Mouse (Mus musculus): ENCODE data around the gene Zfp398. TPM values are rescaled to one million over a fixed set of nuclear protein-coding genes. Genes with fewer than 3 reads are reported as not detected.
"Not testable (repeated sequence)": the region's sequence is repeated elsewhere in the genome, so short reads cannot be mapped to it uniquely, and the experiment has no call there.

The Zfp398 gene
- polyA plus RNA-seq, 1 experiment from 2014 or later: 4.7 TPM

- 0 out of 2 replicates have a peak, but pooled peaks cover 4% of the 10 kb centered on the region for H3K27me3 ChIP-seq (ENCODE audit: control insufficient read depth, insufficient read depth, low read length)
- peaks cover 4 to 11% of the 10 kb centered on the region in 2 experiments; a peak in 3 of 4 replicates for H3K4me1 ChIP-seq (ENCODE audit: control insufficient read depth in 2 of 2, insufficient read depth in 2 of 2, low read length in 2 of 2)
- no peak overlapping the region for H3K4me3 ChIP-seq (ENCODE audit: control insufficient read depth in 1 of 2, insufficient read depth in 1 of 2, low read depth in 1 of 2, low read length in 2 of 2)
- H3K4me2 ChIP-seq (ENCODE audit: low read length): no peak overlapping the region
- ATAC-seq (ENCODE audit: insufficient number of reproducible peaks, insufficient read depth, low FRiP score, low read depth): no peak
- H3K36me3 ChIP-seq (ENCODE audit: control insufficient read depth, insufficient read depth, low read length): 0 out of 2 replicates have a peak, but pooled peaks cover 11% of the 10 kb centered on the region
- H3K9ac ChIP-seq (ENCODE audit: low read length): no peak overlapping the region
- 94% methylated on average over 2 of the region's 2 CpGs for WGBS
- no peak overlapping the region for H3K27ac ChIP-seq (replicated peaks in 1 of 2; ENCODE audit: control insufficient read depth in 1 of 2, insufficient read depth in 1 of 2, low read depth in 2 of 2, low read length in 2 of 2)
- H3K9me3 ChIP-seq (ENCODE audit: control insufficient read depth, low read length): no peaks in the 10 kb centered on the region
Observed at GRCm38 (mm10) chr6:47841831-47842230, 6.4 kb downstream of the Zfp398 start.

- Histone ChIP-seq H3K36me3 (ENCODE audit: control insufficient read depth, insufficient read depth, low read length) (0 out of 2 replicates have a peak, but pooled peaks cover 11% of the 10 kb centered on the region), H3K27me3 (ENCODE audit: control insufficient read depth, insufficient read depth, low read length) (0 out of 2 replicates have a peak, but pooled peaks cover 4% of the 10 kb centered on the region), H3K4me2 (ENCODE audit: low read length) (no peak overlapping the region), H3K4me3 (ENCODE audit: control insufficient read depth in 1 of 2, insufficient read depth in 1 of 2, low read depth in 1 of 2, low read length in 2 of 2) (no peak overlapping the region), H3K9me3 (ENCODE audit: control insufficient read depth, low read length) (no peaks in the 10 kb centered on the region), H3K4me1 (ENCODE audit: control insufficient read depth in 2 of 2, insufficient read depth in 2 of 2, low read length in 2 of 2) (peaks cover 4 to 6% of the 10 kb centered on the region in 2 experiments; a peak in 3 of 4 replicates), H3K27ac (replicated peaks in 1 of 2; ENCODE audit: control insufficient read depth in 1 of 2, insufficient read depth in 1 of 2, low read depth in 2 of 2, low read length in 2 of 2) (no peak overlapping the region), H3K9ac (ENCODE audit: low read length) (no peak overlapping the region)
- 88% methylated on average over 1 of the region's 1 CpGs for WGBS
- ATAC-seq (ENCODE audit: insufficient number of reproducible peaks, insufficient read depth, low FRiP score, low read depth): no peak
Observed at GRCm38 (mm10) chr6:47842337-47842736, 6.9 kb downstream of the Zfp398 start.

DNA sequence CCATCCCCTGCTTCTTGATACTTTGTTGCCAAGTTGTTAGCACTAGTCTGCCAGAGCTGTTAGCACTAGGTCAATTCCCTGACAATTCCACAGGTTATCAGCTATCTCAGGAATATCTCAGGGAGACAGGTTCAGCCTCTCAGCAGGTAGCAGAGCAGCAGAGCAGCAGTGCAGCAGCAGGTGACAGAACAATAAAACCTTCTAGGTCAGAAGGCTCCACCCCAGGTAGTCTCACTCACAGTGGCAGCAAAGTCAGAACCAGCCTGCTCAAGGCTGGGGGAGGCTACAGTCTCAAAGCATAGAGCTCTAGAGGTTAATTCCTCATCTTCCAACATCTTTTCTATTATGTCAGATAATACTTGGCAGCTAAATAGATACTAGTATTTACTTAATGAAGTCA lies 10.3 kb downstream of the Zfp398 start:
- H3K27me3 ChIP-seq (ENCODE audit: control insufficient read depth, insufficient read depth, low read length): no peaks in the 10 kb centered on the region
- no peak overlapping the region for H3K4me3 ChIP-seq (ENCODE audit: control insufficient read depth in 1 of 2, insufficient read depth in 1 of 2, low read depth in 1 of 2, low read length in 2 of 2)
- H3K9ac ChIP-seq (ENCODE audit: low read length): no peak overlapping the region
- no peak overlapping the region for H3K27ac ChIP-seq (replicated peaks in 1 of 2; ENCODE audit: control insufficient read depth in 1 of 2, insufficient read depth in 1 of 2, low read depth in 2 of 2, low read length in 2 of 2)
- 0 out of 2 replicates have a peak, but pooled peaks cover 4% of the 10 kb centered on the region for H3K36me3 ChIP-seq (ENCODE audit: control insufficient read depth, insufficient read depth, low read length)
- H3K4me2 ChIP-seq (ENCODE audit: low read length): no peak overlapping the region
- H3K9me3 ChIP-seq (ENCODE audit: control insufficient read depth, low read length): no peaks in the 10 kb centered on the region
- ATAC-seq (ENCODE audit: insufficient number of reproducible peaks, insufficient read depth, low FRiP score, low read depth): no peak
- H3K4me1 ChIP-seq (ENCODE audit: control insufficient read depth in 2 of 2, insufficient read depth in 2 of 2, low read length in 2 of 2): no peaks in the 10 kb centered on the region

DNA sequence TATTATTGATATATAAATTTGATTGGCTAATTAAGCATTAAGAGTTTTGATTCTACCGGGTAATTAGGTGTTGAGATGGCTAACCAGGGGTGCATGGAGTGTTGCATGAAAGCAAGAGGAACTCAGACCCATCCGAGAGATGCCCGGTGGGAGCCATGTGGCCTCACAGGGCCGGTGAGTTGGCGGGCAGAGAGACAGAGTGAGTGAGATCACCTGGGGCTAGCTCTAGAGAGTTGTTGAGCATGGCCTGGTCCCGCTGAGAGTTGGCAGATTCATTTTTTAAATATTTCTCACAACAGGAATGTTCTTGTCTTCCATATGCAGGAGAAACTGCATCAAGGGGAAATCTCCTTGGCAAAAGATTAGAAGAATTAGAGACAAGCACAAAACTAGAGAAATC lies 21.8 kb downstream of the Zfp398 start:
- H3K27me3 ChIP-seq (ENCODE audit: control insufficient read depth, insufficient read depth, low read length): no peaks in the 10 kb centered on the region
- H3K9me3 ChIP-seq (ENCODE audit: control insufficient read depth, low read length): no peaks in the 10 kb centered on the region
- no peak overlapping the region for H3K27ac ChIP-seq (replicated peaks in 1 of 2; ENCODE audit: control insufficient read depth in 1 of 2, insufficient read depth in 1 of 2, low read depth in 2 of 2, low read length in 2 of 2)
- peaks cover 30% of the 10 kb centered on the region for H3K36me3 ChIP-seq (ENCODE audit: control insufficient read depth, insufficient read depth, low read length)
- WGBS: 92% methylated on average over 6 of the region's 6 CpGs
- no peak for ATAC-seq (ENCODE audit: insufficient number of reproducible peaks, insufficient read depth, low FRiP score, low read depth)
- H3K9ac ChIP-seq (ENCODE audit: low read length): no peak overlapping the region
- H3K4me1 ChIP-seq (ENCODE audit: control insufficient read depth in 2 of 2, insufficient read depth in 2 of 2, low read length in 2 of 2): no peaks in the 10 kb centered on the region
- no peak overlapping the region for H3K4me2 ChIP-seq (ENCODE audit: low read length)
- no peak overlapping the region for H3K4me3 ChIP-seq (ENCODE audit: control insufficient read depth in 1 of 2, insufficient read depth in 1 of 2, low read depth in 1 of 2, low read length in 2 of 2)

DNA sequence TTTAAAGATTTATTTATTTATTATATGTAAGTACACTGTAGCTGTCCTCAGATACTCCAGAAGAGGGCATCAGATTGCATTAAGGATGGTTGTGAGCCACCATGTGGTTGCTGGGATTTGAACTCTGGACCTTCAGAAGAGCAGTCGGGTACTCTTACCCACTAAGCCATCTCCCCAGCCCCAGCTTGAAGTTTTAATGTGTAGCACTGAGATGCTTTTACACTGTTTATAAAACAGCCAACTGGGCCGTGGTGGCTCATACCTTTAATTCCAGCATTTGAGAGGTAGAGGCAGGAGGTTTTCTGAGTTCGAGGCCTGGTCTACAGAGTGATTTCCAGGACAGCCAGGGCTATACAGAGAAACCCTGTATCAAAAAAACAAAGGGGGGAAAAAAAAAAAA lies 22.3 kb downstream of the Zfp398 start:
- ATAC-seq (ENCODE audit: insufficient number of reproducible peaks, insufficient read depth, low FRiP score, low read depth); H3K27me3 ChIP-seq (ENCODE audit: control insufficient read depth, insufficient read depth, low read length); H3K4me2 ChIP-seq (ENCODE audit: low read length); H3K4me3 ChIP-seq (ENCODE audit: control insufficient read depth in 1 of 2, insufficient read depth in 1 of 2, low read depth in 1 of 2, low read length in 2 of 2); H3K27ac ChIP-seq (replicated peaks in 1 of 2; ENCODE audit: control insufficient read depth in 1 of 2, insufficient read depth in 1 of 2, low read depth in 2 of 2, low read length in 2 of 2); H3K9me3 ChIP-seq (ENCODE audit: control insufficient read depth, low read length); H3K4me1 ChIP-seq (ENCODE audit: control insufficient read depth in 2 of 2, insufficient read depth in 2 of 2, low read length in 2 of 2); H3K9ac ChIP-seq (ENCODE audit: low read length): not testable (repeated sequence)
- 88% methylated on average over 3 of the region's 3 CpGs for WGBS
- peaks cover 34% of the 10 kb centered on the region for H3K36me3 ChIP-seq (ENCODE audit: control insufficient read depth, insufficient read depth, low read length)

- no peak overlapping the region for H3K4me3 ChIP-seq (ENCODE audit: control insufficient read depth in 1 of 2, insufficient read depth in 1 of 2, low read depth in 1 of 2, low read length in 2 of 2)
- no peak overlapping the region for H3K9ac ChIP-seq (ENCODE audit: low read length)
- WGBS: 79% methylated on average over 5 of the region's 5 CpGs
- H3K4me1 ChIP-seq (ENCODE audit: control insufficient read depth in 2 of 2, insufficient read depth in 2 of 2, low read length in 2 of 2): no peaks in the 10 kb centered on the region
- no peak overlapping the region for H3K4me2 ChIP-seq (ENCODE audit: low read length)
- peaks cover 10% of the 10 kb centered on the region; the same call in 1 of the 2 replicates for H3K36me3 ChIP-seq (ENCODE audit: control insufficient read depth, insufficient read depth, low read length)
- H3K9me3 ChIP-seq (ENCODE audit: control insufficient read depth, low read length): no peaks in the 10 kb centered on the region
- H3K27ac ChIP-seq (replicated peaks in 1 of 2; ENCODE audit: control insufficient read depth in 1 of 2, insufficient read depth in 1 of 2, low read depth in 2 of 2, low read length in 2 of 2): no peak overlapping the region
- no peak for ATAC-seq (ENCODE audit: insufficient number of reproducible peaks, insufficient read depth, low FRiP score, low read depth)
- H3K27me3 ChIP-seq (ENCODE audit: control insufficient read depth, insufficient read depth, low read length): no peaks in the 10 kb centered on the region
Observed at GRCm38 (mm10) chr6:47872266-47872665, 36.8 kb downstream of the Zfp398 start.

DNA sequence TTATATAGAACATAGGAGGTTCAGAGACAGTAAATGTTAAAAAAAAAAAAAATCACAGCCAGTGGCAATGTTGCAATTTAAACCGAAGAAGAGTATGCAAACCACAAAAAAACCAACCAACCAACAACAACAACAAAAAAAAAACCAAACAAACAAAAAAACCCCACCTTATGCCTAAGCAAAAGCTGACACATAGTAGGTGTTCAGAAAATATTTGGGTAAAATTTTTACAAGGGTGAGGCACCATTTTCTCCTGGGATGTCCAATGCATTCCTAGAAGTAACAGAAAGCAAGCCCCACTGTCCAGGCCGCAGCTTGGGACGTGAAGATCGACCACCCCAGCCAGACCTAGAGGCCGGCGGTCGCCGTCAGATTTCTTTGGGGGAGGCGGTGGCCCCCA lies 41.6 kb downstream of the Zfp398 start, which contains the start of gene Zfp282:
Gene Zfp282, plus strand, starts transcription at position 147 of the 400 bp plus-strand sequence.
- Histone ChIP-seq H3K4me1 (ENCODE audit: control insufficient read depth in 2 of 2, insufficient read depth in 2 of 2, low read length in 2 of 2) (peaks cover 6 to 15% of the 10 kb centered on the region in 2 experiments), H3K9me3 (ENCODE audit: control insufficient read depth, low read length) (no peaks in the 10 kb centered on the region), H3K9ac (ENCODE audit: low read length) (peak within 1 kb of the TSS; percentile 89), H3K4me3 (ENCODE audit: control insufficient read depth in 1 of 2, insufficient read depth in 1 of 2, low read depth in 1 of 2, low read length in 2 of 2) (peak within 1 kb of the TSS; percentile 76 to 97), H3K27ac (replicated peaks in 1 of 2; ENCODE audit: control insufficient read depth in 1 of 2, insufficient read depth in 1 of 2, low read depth in 2 of 2, low read length in 2 of 2) (peak within 1 kb of the TSS; percentile 92 to 97), H3K4me2 (ENCODE audit: low read length) (peak within 1 kb of the TSS; percentile 76), H3K27me3 (ENCODE audit: control insufficient read depth, insufficient read depth, low read length) (no peaks in the 10 kb centered on the region), H3K36me3 (ENCODE audit: control insufficient read depth, insufficient read depth, low read length) (peaks cover 20% of the 10 kb centered on the region)
- ATAC-seq (ENCODE audit: insufficient number of reproducible peaks, insufficient read depth, low FRiP score, low read depth): no peak
- 8% methylated on average over 9 of the region's 9 CpGs for WGBS

Data from heart, embryonic 14.5 days (tissue).